In the genomic region with DNA sequence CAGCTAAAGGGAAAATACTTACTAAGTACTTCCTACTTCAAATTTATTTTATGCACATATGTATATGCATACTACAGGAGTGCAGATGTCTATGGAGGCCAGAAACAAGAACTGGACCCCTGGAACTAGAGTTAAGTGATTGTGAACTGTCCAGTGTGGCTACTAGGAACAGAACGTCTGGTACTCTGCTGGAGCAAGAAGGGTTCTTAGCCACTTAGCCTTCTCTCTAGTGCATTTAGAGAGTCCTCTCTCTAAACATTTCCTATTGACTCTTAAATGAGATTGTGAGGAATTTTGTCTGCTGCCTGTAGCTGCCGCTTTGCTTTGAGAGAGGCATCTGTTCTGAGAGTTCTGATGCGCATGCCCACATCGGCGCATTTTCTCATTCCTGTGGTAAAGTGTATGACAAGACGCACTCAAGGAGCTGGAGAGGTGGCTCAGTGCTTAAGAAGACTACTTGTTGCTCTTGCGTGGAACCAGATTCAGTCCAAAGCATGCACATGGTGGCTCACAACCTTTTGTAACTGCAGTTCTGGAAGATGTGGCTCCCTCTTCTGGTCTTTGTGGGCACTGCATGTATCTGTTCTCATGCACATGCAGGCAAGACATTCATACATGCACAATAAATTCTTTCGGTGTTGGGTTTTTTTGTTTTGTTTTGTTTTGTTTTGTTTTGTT, we compare ENCODE assay signal across 8 mouse cellular contexts.
DNase-seq lines count a peak whose midpoint lies in the region; ATAC-seq and TF ChIP-seq lines count a peak whose summit lies in the region.

No protein-coding gene starts in this region.

- H3K27me3 ChIP-seq in heart, postnatal 0 days (ENCODE audit: control insufficient read depth, insufficient read depth, low read length): no peaks in the 10 kb centered on the region
- H3K27me3 ChIP-seq in heart, embryonic 10.5 days (ENCODE audit: insufficient read depth, poor library complexity, severe bottlenecking): no peaks in the 10 kb centered on the region
- no peaks in the 10 kb centered on the region for H3K27me3 ChIP-seq in splenic B cell, adult 2 months (ENCODE audit: control insufficient read depth, insufficient read depth, low read length, poor library complexity, severe bottlenecking)

- ATAC-seq in heart, postnatal 0 days (ENCODE audit: insufficient read depth, low read depth): no peak

- H3K4me3 ChIP-seq in heart, postnatal 0 days (ENCODE audit: low read depth, low read length): no peak overlapping the region
- H3K4me3 ChIP-seq in heart, embryonic 10.5 days: no peak overlapping the region

- no peak overlapping the region for H3K9ac ChIP-seq in heart, postnatal 0 days (replicated peaks; ENCODE audit: low read depth, low read length)

- H3K9me3 ChIP-seq in heart, postnatal 0 days (replicated peaks; ENCODE audit: control insufficient read depth, low read length): no peaks in the 10 kb centered on the region
- H3K9me3 ChIP-seq in heart, embryonic 10.5 days: no peaks in the 10 kb centered on the region

- DNase-seq in heart, postnatal 0 days (ENCODE audit: low spot score): no peak
- no peak for DNase-seq in heart, embryonic 10.5 days (ENCODE audit: low spot score)
- DNase-seq in spleen, postnatal 10 days (ENCODE audit: low spot score in 2 of 2): peak; percentile 5 to 43
- DNase-seq in spleen, postnatal 14 days (ENCODE audit: low spot score in 2 of 2): no peak
- peak; percentile 18 to 49 for DNase-seq in cerebellum, postnatal 25 days
- DNase-seq in left cerebral cortex, postnatal 25 days (ENCODE audit: low spot score in 2 of 2): peak; percentile 17 to 21
- DNase-seq in splenic B cell, adult 2 months (ENCODE audit: low read depth, low spot score): peak; percentile 12
- DNase-seq in gastrocnemius, postnatal 25 days: no peak

- H3K27ac ChIP-seq in heart, postnatal 0 days (ENCODE audit: low read depth): no peak overlapping the region
- no peak overlapping the region for H3K27ac ChIP-seq in heart, embryonic 10.5 days

- WGBS in heart, postnatal 0 days: 86% methylated on average over 8 of the region's 8 CpGs
- WGBS in heart, embryonic 10.5 days: 87% methylated on average over 8 of the region's 8 CpGs

- TF ChIP-seq EP300 in heart, postnatal 0 days (IDR thresholded peaks at IDR 0.05; ENCODE audit: low read depth): no peak

- intact Hi-C loops in left cerebral cortex, postnatal 25 days (cut with DNase I): no loop called here

- peak; percentile 58 for TF ChIP-seq CTCF in heart, postnatal 0 days (IDR thresholded peaks at IDR 0.05; ENCODE audit: low read depth)

- H3K4me2 ChIP-seq in heart, postnatal 0 days (ENCODE audit: low read depth, low read length): no peak overlapping the region

- no peaks in the 10 kb centered on the region for H3K36me3 ChIP-seq in heart, postnatal 0 days (replicated peaks; ENCODE audit: control insufficient read depth, insufficient read depth, low read length)
- H3K36me3 ChIP-seq in heart, embryonic 10.5 days: no peaks in the 10 kb centered on the region
- no peaks in the 10 kb centered on the region for H3K36me3 ChIP-seq in splenic B cell, adult 2 months (ENCODE audit: control insufficient read depth, insufficient read depth, low read length, poor library complexity, severe bottlenecking)

- H3K4me1 ChIP-seq in heart, postnatal 0 days (ENCODE audit: control insufficient read depth, insufficient read depth): no peaks in the 10 kb centered on the region
- H3K4me1 ChIP-seq in heart, embryonic 10.5 days: no peaks in the 10 kb centered on the region

Comparison
In these comparisons a context has a peak if more than half of its experiments do, and no peak if none do; other contexts are left out.
1. DNase-seq: peak in spleen, postnatal 10 days (2 of 2), cerebellum, postnatal 25 days (2 of 2), left cerebral cortex, postnatal 25 days (2 of 2) and splenic B cell, adult 2 months (single experiment); none in heart, postnatal 0 days (single experiment), heart, embryonic 10.5 days (single experiment), spleen, postnatal 14 days (0 of 2) and gastrocnemius, postnatal 25 days (single experiment).